Mouse (Mus musculus) neural tube, embryonic 11.5 days (tissue): ENCODE results near the gene BB287469. TPM values are rescaled to one million over a fixed set of nuclear protein-coding genes. Genes with fewer than 3 reads are reported as not detected.
"Not testable (repeated sequence)": the region's sequence is repeated elsewhere in the genome, so short reads cannot be mapped to it uniquely, and the experiment has no call there.

Experiments
- ATAC-seq: fragments of 200-750 bp; cut with Nextera tagmentation; 2 replicates; pipeline ENCODE4 v1.8.0; 2017; ENCODE audit warnings: moderate number of reproducible peaks, mild to moderate bottlenecking, moderate TSS enrichment, moderate library complexity; ENCODE audit not compliant: insufficient read depth, low FRiP score, low TSS enrichment
- DNase-seq: peaks from one replicate; pipeline ENCODE4 v3.0.0-alpha.2; 2015; ENCODE audit warnings: low spot score
- H3K27ac ChIP-seq: fragments of 300-500 bp; sonication (generic); 2 replicates; pipeline ENCODE4 v1.5.1; 2014; ENCODE audit warnings: low read depth, mild to moderate bottlenecking, low read length
- H3K27me3 ChIP-seq: fragments of 300-500 bp; sonication (generic); 2 replicates; pipeline ENCODE4 v1.6.1; 2014; ENCODE audit warnings: mild to moderate bottlenecking, low read length, mixed read lengths; ENCODE audit not compliant: control insufficient read depth, insufficient read depth
- H3K36me3 ChIP-seq: fragments of 300-500 bp; sonication (generic); 2 replicates; pipeline ENCODE4 v1.6.1; 2014; ENCODE audit warnings: mild to moderate bottlenecking, low read length, moderate library complexity, mixed read lengths; ENCODE audit not compliant: control insufficient read depth, insufficient read depth
- H3K4me1 ChIP-seq: fragments of 300-500 bp; sonication (generic); 2 replicates; pipeline ENCODE4 v1.6.1; 2014; ENCODE audit warnings: low read length, mixed read lengths; ENCODE audit not compliant: control insufficient read depth, insufficient read depth
- H3K4me2 ChIP-seq: fragments of 300-500 bp; sonication (generic); 2 replicates; pipeline ENCODE4 v1.6.1; 2014; ENCODE audit warnings: low read depth, mild to moderate bottlenecking, moderate library complexity
- H3K4me3 ChIP-seq: fragments of 300-500 bp; sonication (generic); 2 replicates; pipeline ENCODE4 v1.5.1; 2014; ENCODE audit warnings: low read depth, low read length
- H3K9ac ChIP-seq: fragments of 300-500 bp; sonication (generic); 2 replicates; pipeline ENCODE4 v1.6.1; 2014; ENCODE audit warnings: mild to moderate bottlenecking, low read length
- H3K9me3 ChIP-seq: fragments of 300-500 bp; sonication (generic); 2 replicates; pipeline ENCODE4 v1.6.1; 2016; ENCODE audit warnings: low read length; ENCODE audit not compliant: control insufficient read depth
- WGBS: fragments of 180-500 bp; shearing (Covaris S2); extraction: QIAGEN DNeasy Blood & Tissue Kit; methylation state at CpG from one replicate; pipeline ENCODE4 v1.1.7; 2014; 5-methylcytosine and 5-hydroxymethylcytosine counted together
- polyA plus RNA-seq: library from polyadenylated mRNA; unstranded; fragments of >200 nt; fragmentation: Nextera tagmentation; extraction: Ambion mirVana; gene quantifications from 2 replicates; pipeline ENCODE4 v1.2.1, GENCODE M21; 2014

The BB287469 gene
- polyA plus RNA-seq, 1 experiment from 2014 or later: not detected

- not testable (repeated sequence) for H3K9ac ChIP-seq, ATAC-seq, H3K27ac ChIP-seq, H3K27me3 ChIP-seq, H3K36me3 ChIP-seq, H3K4me1 ChIP-seq, H3K9me3 ChIP-seq, DNase-seq, H3K4me2 ChIP-seq, H3K4me3 ChIP-seq
- WGBS: 83% methylated on average over 2 of the region's 2 CpGs
Measured at GRCm38 (mm10) chr12:87864048-87864447, 47.7 kb downstream of the BB287469 start.

Other genes starting within 250 kb of the BB287469 start
- not detected in 2 replicates for gene Oog1, start 213.9 kb upstream of the BB287469 start, polyA plus RNA-seq
- not detected in 2 replicates for gene Gm4027, start 197.7 kb upstream of the BB287469 start, polyA plus RNA-seq
- gene Gm16381, start 172.0 kb upstream of the BB287469 start, polyA plus RNA-seq: not detected in 2 replicates
- not detected in 2 replicates for gene Gm21319, start 40.8 kb upstream of the BB287469 start, polyA plus RNA-seq
- not detected in 2 replicates for gene Gm21936, start 21.1 kb upstream of the BB287469 start, polyA plus RNA-seq
- not detected in 2 replicates for gene Gm2001, start 25.8 kb downstream of the BB287469 start, polyA plus RNA-seq
- gene Gm2016, start 57.5 kb downstream of the BB287469 start, polyA plus RNA-seq: not detected in 2 replicates
- gene Gm2022, start 78.8 kb downstream of the BB287469 start, polyA plus RNA-seq: not detected in 2 replicates
- not detected in 2 replicates for gene Gm2035, start 103.3 kb downstream of the BB287469 start, polyA plus RNA-seq
- not detected in 2 replicates for gene Gm2042, start 137.5 kb downstream of the BB287469 start, polyA plus RNA-seq
- gene Gm2075, start 195.3 kb downstream of the BB287469 start, polyA plus RNA-seq: not detected in 2 replicates
- not detected in 2 replicates for gene Gm6803, start 202.2 kb downstream of the BB287469 start, polyA plus RNA-seq
- not detected in 2 replicates for gene Gm2056, start 210.4 kb downstream of the BB287469 start, polyA plus RNA-seq